Mouse (Mus musculus) frontal cortex, adult 2 months (tissue): ENCODE measurements around the gene Ahnak2. TPM values are rescaled to one million over a fixed set of nuclear protein-coding genes. Genes with fewer than 3 reads are reported as not detected.
A peak's percentile ranks its signal among the peaks of the same experiment; 100 is the strongest.
"Not testable (repeated sequence)": the region's sequence is repeated elsewhere in the genome, so short reads cannot be mapped to it uniquely, and the experiment has no call there.

ENCODE experiments used
- DNase-seq, 2 experiments: peaks; one replicate each; pipeline ENCODE4 v3.0.0; 2022; ENCODE audit warnings: low spot score in 1 of 2; ENCODE audit errors: extremely low spot score in 1 of 2
- polyA plus RNA-seq: library from polyadenylated mRNA; depleted of rRNA; stranded (reverse); fragments of >200 nt; gene quantifications from 2 replicates; pipeline ENCODE4 v1.2.3, GENCODE M21; 2012; rRNA removed

The Ahnak2 gene
- 1.5 and 1.9 TPM in 2 replicates for polyA plus RNA-seq

- no peak for DNase-seq
Measured at GRCm38 (mm10) chr12:112801864-112802846, at the start of gene Ahnak2. Ahnak2 (minus strand) TSS chr12:112802657.

- DNase-seq, result no peak
Measured at GRCm38 (mm10) chr12:112851116-112851515, 48.7 kb upstream of the Ahnak2 start.

- no peak for DNase-seq
Measured at GRCm38 (mm10) chr12:112850344-112850743, 47.9 kb upstream of the Ahnak2 start.

GRCm38 (mm10) chr12:112849235-112850022 lies 47.0 kb upstream of the Ahnak2 start:
- DNase-seq, result no peak

GRCm38 (mm10) chr12:112847880-112848279 lies 45.4 kb upstream of the Ahnak2 start:
- no peak for DNase-seq

- DNase-seq, result peak in 1 of 2 experiments; percentile 93
Measured at GRCm38 (mm10) chr12:112843803-112844202, 41.3 kb upstream of the Ahnak2 start.

- not testable (repeated sequence) for DNase-seq
Measured at GRCm38 (mm10) chr12:112842128-112842527, 39.7 kb upstream of the Ahnak2 start.

GRCm38 (mm10) chr12:112841338-112841892 lies 39.0 kb upstream of the Ahnak2 start:
- not testable (repeated sequence) for DNase-seq

GRCm38 (mm10) chr12:112840209-112841086 lies 38.0 kb upstream of the Ahnak2 start:
- DNase-seq, result no peak

GRCm38 (mm10) chr12:112835046-112835445 lies 32.6 kb upstream of the Ahnak2 start:
- no peak for DNase-seq

GRCm38 (mm10) chr12:112833527-112833926 lies 31.1 kb upstream of the Ahnak2 start:
- DNase-seq, result no peak

- no peak for DNase-seq
Measured at GRCm38 (mm10) chr12:112832411-112832810, 30.0 kb upstream of the Ahnak2 start.

GRCm38 (mm10) chr12:112830570-112830969 lies 28.1 kb upstream of the Ahnak2 start:
- no peak for DNase-seq

GRCm38 (mm10) chr12:112830141-112830540 lies 27.7 kb upstream of the Ahnak2 start:
- DNase-seq, result no peak

- DNase-seq, result peak; percentile 91 to 98
Measured at GRCm38 (mm10) chr12:112829244-112829864, 26.9 kb upstream of the Ahnak2 start, which contains the start of gene Cdca4. Cdca4 (minus strand) TSS chr12:112829423.

- DNase-seq, result peak in 1 of 2 experiments; percentile 70
Measured at GRCm38 (mm10) chr12:112828501-112829243, 26.2 kb upstream of the Ahnak2 start.

- peak in 1 of 2 experiments; percentile 63 for DNase-seq
Measured at GRCm38 (mm10) chr12:112825901-112826300, 23.4 kb upstream of the Ahnak2 start.

- DNase-seq, result no peak
Measured at GRCm38 (mm10) chr12:112823221-112823620, 20.8 kb upstream of the Ahnak2 start.

- DNase-seq, result no peak
Measured at GRCm38 (mm10) chr12:112822676-112823075, 20.2 kb upstream of the Ahnak2 start.
